Mouse (Mus musculus): ENCODE data around the gene Apoa5. TPM values are rescaled to one million over a fixed set of nuclear protein-coding genes. Genes with fewer than 3 reads are reported as not detected.

Gene Apoa5
- polyA plus RNA-seq, 1 experiment from 2014 or later: 0.64 TPM

DNA sequence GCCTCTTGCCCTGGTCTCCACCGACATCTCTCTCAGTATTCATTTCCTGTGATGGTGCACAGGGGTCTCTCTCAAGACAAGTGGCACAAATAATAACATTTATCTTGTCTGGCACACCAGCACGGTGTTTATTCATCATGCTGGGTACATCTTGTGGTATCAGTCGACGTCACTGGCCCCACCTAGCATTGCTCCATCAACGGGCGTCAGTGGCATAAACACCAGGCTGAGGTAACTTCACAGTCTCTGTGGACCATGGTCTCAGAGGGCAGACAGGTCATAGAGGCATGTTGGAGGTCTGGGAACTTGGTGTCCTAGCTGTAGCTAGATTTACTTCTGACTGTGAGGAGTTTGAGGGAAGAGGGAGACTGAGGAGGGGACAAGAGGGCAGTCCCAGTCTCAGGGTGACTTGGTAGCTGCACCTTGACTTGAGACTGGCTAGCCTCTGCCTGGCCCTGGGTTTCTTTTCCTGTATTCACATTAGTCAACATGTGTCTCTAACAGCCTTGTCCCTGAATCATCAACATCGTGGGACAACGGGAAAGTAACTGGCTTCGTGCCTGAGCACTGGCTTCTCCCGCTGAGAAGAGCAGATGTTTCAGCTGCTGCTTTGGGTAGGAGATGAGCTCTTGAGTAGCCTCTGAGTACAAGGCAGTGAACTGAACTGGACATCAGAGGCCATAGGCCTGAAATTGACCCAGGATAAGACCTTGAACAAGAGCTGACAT lies 11.6 kb upstream of the Apoa5 start:
- Histone ChIP-seq H3K4me2 (replicated peaks; ENCODE audit: low read depth) (no peak overlapping the region), H3K4me1 (replicated peaks; ENCODE audit: control insufficient read depth, insufficient read depth, low read length) (no peaks in the 10 kb centered on the region), H3K9ac (ENCODE audit: low read depth, low read length) (no peak overlapping the region), H3K27ac (ENCODE audit: low read depth, low read length) (no peak overlapping the region), H3K27me3 (replicated peaks; ENCODE audit: control insufficient read depth, insufficient read depth, low read length) (no peaks in the 10 kb centered on the region), H3K9me3 (ENCODE audit: control insufficient read depth) (no peaks in the 10 kb centered on the region), H3K36me3 (ENCODE audit: control insufficient read depth, insufficient read depth) (no peaks in the 10 kb centered on the region), H3K4me3 (ENCODE audit: low read depth, low read length) (no peak overlapping the region)
- WGBS: 75% methylated on average over 10 of the region's 10 CpGs
- ATAC-seq: no peak
- no peak for TF ChIP-seq CTCF (IDR thresholded peaks at IDR 0.05; ENCODE audit: low read depth)

DNA sequence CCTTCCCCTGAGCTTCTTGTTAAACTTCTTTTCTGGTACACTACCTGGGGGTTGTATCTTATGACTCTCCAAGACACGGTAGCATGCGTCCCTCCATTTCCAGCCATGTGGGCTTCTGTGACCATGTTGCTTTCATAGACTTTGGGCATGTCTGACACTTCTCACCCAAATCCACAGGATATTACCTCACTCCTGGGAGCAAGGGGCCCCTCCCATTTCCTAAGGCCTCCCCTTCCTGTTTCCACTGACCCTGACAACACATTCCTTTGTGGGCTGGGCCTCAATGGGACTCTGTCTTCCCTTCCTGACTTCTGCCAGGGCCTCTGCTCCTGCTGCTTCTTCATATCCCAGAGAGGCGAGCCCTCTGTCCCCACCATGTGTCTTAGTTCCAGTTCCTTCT lies 10.9 kb upstream of the Apoa5 start:
- TF ChIP-seq CTCF (IDR thresholded peaks at IDR 0.05; ENCODE audit: low read depth): no peak
- WGBS: 82% methylated on average over 3 of the region's 3 CpGs
- Histone ChIP-seq H3K9me3 (ENCODE audit: control insufficient read depth) (no peaks in the 10 kb centered on the region), H3K27me3 (replicated peaks; ENCODE audit: control insufficient read depth, insufficient read depth, low read length) (no peaks in the 10 kb centered on the region), H3K4me1 (replicated peaks; ENCODE audit: control insufficient read depth, insufficient read depth, low read length) (no peaks in the 10 kb centered on the region), H3K36me3 (ENCODE audit: control insufficient read depth, insufficient read depth) (no peaks in the 10 kb centered on the region), H3K9ac (ENCODE audit: low read depth, low read length) (no peak overlapping the region), H3K4me3 (ENCODE audit: low read depth, low read length) (no peak overlapping the region), H3K4me2 (replicated peaks; ENCODE audit: low read depth) (no peak overlapping the region), H3K27ac (ENCODE audit: low read depth, low read length) (no peak overlapping the region)
- ATAC-seq: no peak

DNA sequence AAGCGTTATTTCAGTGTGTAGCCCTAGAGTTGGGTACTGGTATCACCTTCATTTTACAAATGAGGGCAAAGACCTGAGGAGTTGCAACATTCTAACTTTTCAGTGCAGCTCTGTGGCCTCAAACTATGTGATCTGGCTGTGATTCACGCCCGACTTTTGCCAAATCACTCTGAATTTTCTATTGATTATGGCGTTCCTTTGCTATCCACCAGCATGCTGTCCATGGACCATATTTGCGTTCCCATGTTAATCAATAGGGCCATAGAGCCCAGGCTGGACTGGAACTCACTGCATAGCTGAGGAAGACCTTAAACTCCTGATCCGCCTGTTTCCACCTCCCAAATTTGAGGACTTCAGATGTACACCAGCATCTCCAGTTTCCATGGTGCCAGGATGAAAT lies 9.3 kb upstream of the Apoa5 start:
- Histone ChIP-seq H3K9ac (ENCODE audit: low read depth, low read length) (no peak overlapping the region), H3K4me3 (ENCODE audit: low read depth, low read length) (no peak overlapping the region), H3K4me1 (replicated peaks; ENCODE audit: control insufficient read depth, insufficient read depth, low read length) (no peaks in the 10 kb centered on the region), H3K27ac (ENCODE audit: low read depth, low read length) (no peak overlapping the region), H3K27me3 (replicated peaks; ENCODE audit: control insufficient read depth, insufficient read depth, low read length) (no peaks in the 10 kb centered on the region), H3K9me3 (ENCODE audit: control insufficient read depth) (no peaks in the 10 kb centered on the region), H3K36me3 (ENCODE audit: control insufficient read depth, insufficient read depth) (no peaks in the 10 kb centered on the region), H3K4me2 (replicated peaks; ENCODE audit: low read depth) (no peak overlapping the region)
- WGBS: 90% methylated on average over 6 of the region's 6 CpGs
- ATAC-seq: no peak
- TF ChIP-seq CTCF (IDR thresholded peaks at IDR 0.05; ENCODE audit: low read depth): no peak

DNA sequence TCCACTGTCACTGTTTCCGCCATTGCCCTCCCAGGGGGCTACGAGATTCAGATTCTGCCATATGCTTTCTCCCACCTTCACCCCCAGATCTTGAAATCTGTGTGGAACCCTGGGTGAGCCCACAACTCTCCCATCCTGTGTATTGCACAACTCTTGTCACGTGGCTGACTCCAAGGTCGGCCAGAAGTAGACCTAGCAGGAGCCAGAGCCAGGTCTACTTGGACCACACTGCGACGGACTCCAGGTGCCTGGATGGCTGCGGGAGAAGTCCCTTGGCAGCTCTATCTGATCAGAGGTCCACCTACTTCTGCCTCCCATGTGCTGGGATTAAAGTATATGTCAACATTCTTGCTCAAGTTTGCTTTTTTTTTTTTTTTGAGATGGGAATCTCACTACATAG lies 7.3 kb upstream of the Apoa5 start:
- no peaks in the 10 kb centered on the region for H3K4me1 ChIP-seq (replicated peaks; ENCODE audit: control insufficient read depth, insufficient read depth, low read length)
- no peak overlapping the region for H3K4me3 ChIP-seq (ENCODE audit: low read depth, low read length)
- no peaks in the 10 kb centered on the region for H3K36me3 ChIP-seq (ENCODE audit: control insufficient read depth, insufficient read depth)
- H3K27me3 ChIP-seq (replicated peaks; ENCODE audit: control insufficient read depth, insufficient read depth, low read length): no peaks in the 10 kb centered on the region
- TF ChIP-seq CTCF (IDR thresholded peaks at IDR 0.05; ENCODE audit: low read depth): no peak
- 75% methylated on average over 7 of the region's 7 CpGs for WGBS
- no peak overlapping the region for H3K4me2 ChIP-seq (replicated peaks; ENCODE audit: low read depth)
- no peaks in the 10 kb centered on the region for H3K9me3 ChIP-seq (ENCODE audit: control insufficient read depth)
- no peak overlapping the region for H3K9ac ChIP-seq (ENCODE audit: low read depth, low read length)
- no peak overlapping the region for H3K27ac ChIP-seq (ENCODE audit: low read depth, low read length)
- ATAC-seq: no peak

DNA sequence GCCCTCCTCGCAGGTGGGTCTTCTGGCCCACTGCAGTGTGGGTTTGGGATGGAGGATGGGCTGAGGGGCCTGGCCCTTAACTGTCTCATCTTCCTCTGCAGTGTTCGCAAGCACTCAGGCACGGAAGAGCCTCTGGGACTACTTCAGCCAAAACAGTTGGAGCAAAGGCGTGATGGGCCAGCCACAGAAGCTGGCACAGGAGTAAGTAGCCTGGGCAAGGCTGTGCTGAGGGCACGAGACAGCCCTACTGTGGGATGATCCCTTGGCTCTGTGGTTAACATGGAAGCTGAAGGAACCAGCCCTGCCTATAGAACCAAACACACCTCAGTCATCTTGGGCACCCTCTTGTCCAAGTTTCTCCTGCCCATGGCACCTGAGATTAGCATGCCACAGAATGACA lies 692 bp downstream of the Apoa5 start:
- no peak for TF ChIP-seq CTCF (IDR thresholded peaks at IDR 0.05; ENCODE audit: low read depth)
- Histone ChIP-seq H3K4me2 (replicated peaks; ENCODE audit: low read depth) (no peak overlapping the region), H3K4me3 (ENCODE audit: low read depth, low read length) (no peak overlapping the region), H3K36me3 (ENCODE audit: control insufficient read depth, insufficient read depth) (no peaks in the 10 kb centered on the region; the same call in 1 of the 2 replicates), H3K27ac (ENCODE audit: low read depth, low read length) (no peak overlapping the region), H3K4me1 (replicated peaks; ENCODE audit: control insufficient read depth, insufficient read depth, low read length) (no peaks in the 10 kb centered on the region), H3K9ac (ENCODE audit: low read depth, low read length) (no peak overlapping the region), H3K9me3 (ENCODE audit: control insufficient read depth) (no peaks in the 10 kb centered on the region), H3K27me3 (replicated peaks; ENCODE audit: control insufficient read depth, insufficient read depth, low read length) (no peaks in the 10 kb centered on the region; the same call in 1 of the 2 replicates)
- WGBS: 88% methylated on average over 5 of the region's 5 CpGs
- no peak for ATAC-seq

DNA sequence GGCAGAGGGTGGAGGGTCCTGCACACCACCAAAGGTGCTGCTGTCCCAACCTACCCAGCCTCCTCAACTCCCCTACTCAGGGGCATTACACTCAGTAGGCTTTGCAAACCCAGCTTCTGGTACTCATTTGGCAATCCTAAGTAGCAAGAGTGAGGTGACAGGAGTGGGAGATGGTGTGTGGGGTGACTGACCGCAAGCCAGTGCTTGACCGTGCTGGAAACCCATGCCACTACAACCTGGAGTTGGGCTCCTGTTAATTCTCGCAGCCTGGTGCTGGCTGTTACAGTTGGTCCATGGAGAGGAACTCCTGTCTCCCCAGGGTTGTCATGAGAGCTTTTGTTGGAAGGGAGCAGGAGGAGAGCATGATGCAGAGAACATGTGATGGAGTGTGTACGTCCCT lies 2.3 kb downstream of the Apoa5 start:
- H3K9ac ChIP-seq (ENCODE audit: low read depth, low read length): no peak overlapping the region
- H3K27ac ChIP-seq (ENCODE audit: low read depth, low read length): no peak overlapping the region
- no peaks in the 10 kb centered on the region for H3K4me1 ChIP-seq (replicated peaks; ENCODE audit: control insufficient read depth, insufficient read depth, low read length)
- no peaks in the 10 kb centered on the region; the same call in 1 of the 2 replicates for H3K27me3 ChIP-seq (replicated peaks; ENCODE audit: control insufficient read depth, insufficient read depth, low read length)
- H3K4me3 ChIP-seq (ENCODE audit: low read depth, low read length): no peak overlapping the region
- H3K9me3 ChIP-seq (ENCODE audit: control insufficient read depth): no peaks in the 10 kb centered on the region
- ATAC-seq: no peak
- peaks cover 15% of the 10 kb centered on the region for H3K36me3 ChIP-seq (ENCODE audit: control insufficient read depth, insufficient read depth)
- no peak for TF ChIP-seq CTCF (IDR thresholded peaks at IDR 0.05; ENCODE audit: low read depth)
- no peak overlapping the region for H3K4me2 ChIP-seq (replicated peaks; ENCODE audit: low read depth)
- 93% methylated on average over 4 of the region's 4 CpGs for WGBS

Data from intestine, postnatal 0 days (tissue).